Mouse (Mus musculus): Measurements from ENCODE around the gene Mrps2. TPM values are rescaled to one million over a fixed set of nuclear protein-coding genes. Genes with fewer than 3 reads are reported as not detected.

The Mrps2 gene
- total and polyA plus RNA-seq, 2 experiments from 2014 or later = 33.0 to 39.2 TPM

- no peak overlapping the region for H3K4me2 ChIP-seq (ENCODE audit: low read depth, low read length)
- no peaks in the 10 kb centered on the region for H3K27me3 ChIP-seq (ENCODE audit: insufficient read depth, low read length)
- TF ChIP-seq CTCF (IDR thresholded peaks at IDR 0.05; ENCODE audit: low read depth) = no peak
- H3K4me1 ChIP-seq (ENCODE audit: insufficient read depth, low read length) = no peaks in the 10 kb centered on the region
- peaks cover 28% of the 10 kb centered on the region for H3K36me3 ChIP-seq (ENCODE audit: insufficient read depth, low read length)
- DNase-seq (ENCODE audit: low spot score) (no peak), ATAC-seq (no peak)
- 86% methylated on average over 6 of the region's 6 CpGs for WGBS
- H3K4me3 ChIP-seq (ENCODE audit: low read length) = no peak overlapping the region
- H3K9me3 ChIP-seq (ENCODE audit: low read length) = no peaks in the 10 kb centered on the region
- no peak overlapping the region for H3K9ac ChIP-seq (replicated peaks; ENCODE audit: low read length)
- H3K27ac ChIP-seq = no peak overlapping the region
Observed at GRCm38 (mm10) chr2:28453539-28453938, 14.3 kb upstream of the Mrps2 start.

- Histone ChIP-seq H3K4me1 (ENCODE audit: insufficient read depth, low read length) (no peaks in the 10 kb centered on the region), H3K9ac (replicated peaks; ENCODE audit: low read length) (no peak overlapping the region), H3K9me3 (ENCODE audit: low read length) (no peaks in the 10 kb centered on the region), H3K4me3 (ENCODE audit: low read length) (no peak overlapping the region), H3K27me3 (ENCODE audit: insufficient read depth, low read length) (no peaks in the 10 kb centered on the region), H3K36me3 (ENCODE audit: insufficient read depth, low read length) (peaks cover 16% of the 10 kb centered on the region), H3K4me2 (ENCODE audit: low read depth, low read length) (no peak overlapping the region), H3K27ac (no peak overlapping the region)
- ATAC-seq (no peak), DNase-seq (ENCODE audit: low spot score) (peak; percentile 49)
- TF ChIP-seq CTCF (IDR thresholded peaks at IDR 0.05; ENCODE audit: low read depth) = no peak
- WGBS = 56% methylated on average over 1 of the region's 1 CpGs
Observed at GRCm38 (mm10) chr2:28456616-28457015, 11.2 kb upstream of the Mrps2 start.

GRCm38 (mm10) chr2:28463919-28464318 lies 3.9 kb upstream of the Mrps2 start:
- Histone ChIP-seq H3K9me3 (ENCODE audit: low read length) (no peaks in the 10 kb centered on the region), H3K27ac (no peak overlapping the region), H3K9ac (replicated peaks; ENCODE audit: low read length) (no peak overlapping the region), H3K36me3 (ENCODE audit: insufficient read depth, low read length) (no peaks in the 10 kb centered on the region), H3K27me3 (ENCODE audit: insufficient read depth, low read length) (no peaks in the 10 kb centered on the region), H3K4me3 (ENCODE audit: low read length) (no peak overlapping the region), H3K4me1 (ENCODE audit: insufficient read depth, low read length) (peaks cover 14% of the 10 kb centered on the region), H3K4me2 (ENCODE audit: low read depth, low read length) (no peak overlapping the region)
- no peak for ATAC-seq
- DNase-seq (ENCODE audit: low spot score) = peak; percentile 57
- peak; percentile 66 for TF ChIP-seq CTCF (IDR thresholded peaks at IDR 0.05; ENCODE audit: low read depth)
- WGBS = 45% methylated on average over 3 of the region's 3 CpGs

GRCm38 (mm10) chr2:28464919-28465318 lies 2.9 kb upstream of the Mrps2 start:
- Histone ChIP-seq H3K9ac (replicated peaks; ENCODE audit: low read length) (no peak overlapping the region), H3K9me3 (ENCODE audit: low read length) (no peaks in the 10 kb centered on the region), H3K36me3 (ENCODE audit: insufficient read depth, low read length) (peaks cover 8% of the 10 kb centered on the region; the same call in 1 of the 2 replicates), H3K4me2 (ENCODE audit: low read depth, low read length) (no peak overlapping the region), H3K27me3 (ENCODE audit: insufficient read depth, low read length) (no peaks in the 10 kb centered on the region), H3K27ac (no peak overlapping the region), H3K4me3 (ENCODE audit: low read length) (no peak overlapping the region), H3K4me1 (ENCODE audit: insufficient read depth, low read length) (peaks cover 15% of the 10 kb centered on the region)
- no peak for TF ChIP-seq CTCF (IDR thresholded peaks at IDR 0.05; ENCODE audit: low read depth)
- DNase-seq (ENCODE audit: low spot score) (no peak), ATAC-seq (no peak)
- 71% methylated on average over 9 of the region's 9 CpGs for WGBS

GRCm38 (mm10) chr2:28465836-28466518 lies 1.9 kb upstream of the Mrps2 start, which contains the start of gene 1700007K13Rik:
1700007K13Rik (minus strand) TSS chr2:28466332.
- no peaks in the 10 kb centered on the region for H3K27me3 ChIP-seq (ENCODE audit: insufficient read depth, low read length)
- peaks cover 15% of the 10 kb centered on the region for H3K4me1 ChIP-seq (ENCODE audit: insufficient read depth, low read length)
- DNase-seq (ENCODE audit: low spot score) (peak; percentile 82), ATAC-seq (peak; percentile 79)
- no peaks in the 10 kb centered on the region for H3K9me3 ChIP-seq (ENCODE audit: low read length)
- H3K27ac ChIP-seq = peak within 1 kb of the TSS; percentile 54; the same call in 1 of the 2 replicates
- peaks cover 13% of the 10 kb centered on the region; the same call in 1 of the 2 replicates for H3K36me3 ChIP-seq (ENCODE audit: insufficient read depth, low read length)
- TF ChIP-seq CTCF (IDR thresholded peaks at IDR 0.05; ENCODE audit: low read depth) = no peak
- peak within 1 kb of the TSS; percentile 54 for H3K4me2 ChIP-seq (ENCODE audit: low read depth, low read length)
- peak within 1 kb of the TSS; percentile 25 for H3K4me3 ChIP-seq (ENCODE audit: low read length)
- WGBS = 6% methylated on average over 25 of the region's 25 CpGs
- no peak within 1 kb of the TSS; the same call in 1 of the 2 replicates for H3K9ac ChIP-seq (replicated peaks; ENCODE audit: low read length)

DNA sequence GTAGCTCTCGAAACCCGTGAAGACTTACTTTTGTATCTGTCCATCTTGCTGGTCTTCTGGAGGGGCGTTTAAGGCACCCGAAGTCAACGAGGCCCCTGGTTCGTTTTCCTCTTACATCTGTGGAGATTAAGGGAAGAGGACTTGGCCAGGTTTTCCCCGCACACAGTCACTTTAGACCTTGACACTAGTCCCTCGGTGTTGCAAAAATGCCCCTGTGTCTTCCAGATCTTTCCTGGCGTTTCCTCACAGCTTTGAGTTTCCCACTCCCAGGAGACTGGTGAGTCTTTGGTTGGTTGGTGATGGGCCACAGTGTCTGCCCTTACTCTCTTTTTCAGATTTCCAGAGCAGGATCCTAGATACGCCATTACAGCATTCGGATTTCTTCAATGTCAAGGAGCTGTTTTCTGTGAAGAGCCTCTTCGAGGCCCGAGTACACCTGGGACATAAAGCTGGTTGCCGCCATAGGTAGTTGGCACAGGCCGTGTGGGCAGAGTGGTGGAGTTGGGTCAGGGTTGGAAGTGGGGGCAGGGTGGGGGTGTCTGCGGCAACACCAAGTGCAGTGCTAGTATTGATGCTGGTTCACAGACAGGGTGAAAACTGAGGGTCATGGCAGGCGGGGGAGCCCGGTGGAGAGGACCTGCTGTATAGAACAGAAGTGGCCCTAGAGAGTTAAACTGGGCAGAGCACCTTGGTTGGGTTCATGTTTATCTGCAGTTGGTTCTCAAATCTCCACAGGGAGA lies 790 bp downstream of the Mrps2 start:
- H3K9me3 ChIP-seq (ENCODE audit: low read length) = no peaks in the 10 kb centered on the region; the same call in 1 of the 2 replicates
- peak overlapping the region; percentile 80 for H3K4me2 ChIP-seq (ENCODE audit: low read depth, low read length)
- no peaks in the 10 kb centered on the region for H3K27me3 ChIP-seq (ENCODE audit: insufficient read depth, low read length)
- DNase-seq (ENCODE audit: low spot score) (no peak), ATAC-seq (no peak)
- H3K4me1 ChIP-seq (ENCODE audit: insufficient read depth, low read length) = peaks cover 15% of the 10 kb centered on the region
- H3K27ac ChIP-seq = peak overlapping the region; percentile 41; the same call in 1 of the 2 replicates
- TF ChIP-seq CTCF (IDR thresholded peaks at IDR 0.05; ENCODE audit: low read depth) = no peak
- H3K9ac ChIP-seq (replicated peaks; ENCODE audit: low read length) = peak overlapping the region; percentile 83
- peaks cover 20% of the 10 kb centered on the region; the same call in 1 of the 2 replicates for H3K36me3 ChIP-seq (ENCODE audit: insufficient read depth, low read length)
- 59% methylated on average over 18 of the region's 18 CpGs for WGBS
- peak overlapping the region; percentile 73 for H3K4me3 ChIP-seq (ENCODE audit: low read length)

All from hindbrain, postnatal 0 days (tissue).